Mouse (Mus musculus) frontal cortex, postnatal 36 days (tissue): ENCODE measurements at regions not wholly inside any gene's neighbourhood (a gene's known extent, or its start where the extent isn't known, plus 50 kb on each side); places are given as distances from the start of the nearest gene placed in this dataset.

ENCODE experiments used
- DNase-seq, 2 experiments: peaks; one replicate each; pipeline ENCODE4 v3.0.0; 2022; ENCODE audit warnings: low spot score in 2 of 2

- no peak for DNase-seq
These were observed 1550.2 kb upstream of the Acvr2a start for GRCm38 (mm10) chr2:47263690-47264089.

GRCm38 (mm10) chr2:47265901-47266300 is 1548.0 kb upstream of the Acvr2a start:
- no peak for DNase-seq

GRCm38 (mm10) chr2:47295546-47295945 is 1518.4 kb upstream of the Acvr2a start:
- peak in 1 of 2 experiments; percentile 3 for DNase-seq

DNA sequence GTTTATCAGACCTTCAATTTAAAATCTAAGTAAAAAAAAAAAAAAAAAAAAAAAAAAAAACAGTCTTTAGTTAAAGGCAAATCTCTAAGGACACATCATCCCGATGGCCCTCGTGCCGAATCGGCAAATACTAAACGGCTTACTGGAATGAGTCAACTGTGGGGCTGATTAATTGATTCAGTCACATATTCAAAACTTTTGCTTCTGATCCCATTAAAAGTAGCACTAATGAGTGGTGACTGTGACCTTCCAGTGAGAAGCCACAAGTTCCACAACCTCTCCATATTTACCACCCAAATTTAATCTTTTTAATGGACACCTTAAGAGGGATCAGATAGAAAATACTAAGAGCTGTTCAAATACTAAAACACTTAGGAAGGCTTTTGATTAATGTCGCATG is 1511.9 kb upstream of the Acvr2a start:
- no peak for DNase-seq

DNA sequence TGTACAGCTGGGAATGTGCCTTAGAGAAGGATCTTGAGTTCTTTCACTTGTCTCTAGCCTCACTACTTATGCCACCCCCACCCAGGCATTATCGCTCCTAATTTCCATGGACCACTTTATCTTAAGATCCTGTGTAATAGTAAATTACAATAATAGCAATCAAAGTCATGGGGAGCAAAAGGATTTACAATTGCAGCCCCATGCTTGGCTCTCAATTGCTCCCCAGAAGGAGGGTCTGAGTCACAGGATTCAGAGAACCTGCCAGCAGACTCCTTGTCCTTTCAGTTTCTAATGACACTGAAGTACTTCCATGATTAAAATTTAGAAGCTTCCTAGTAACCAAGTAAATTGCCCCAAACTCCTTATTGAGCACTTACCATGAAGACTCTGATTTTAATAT is 1483.3 kb upstream of the Acvr2a start:
- no peak for DNase-seq

- no peak for DNase-seq
These were observed 1479.3 kb upstream of the Acvr2a start for GRCm38 (mm10) chr2:47334406-47335113.

DNA sequence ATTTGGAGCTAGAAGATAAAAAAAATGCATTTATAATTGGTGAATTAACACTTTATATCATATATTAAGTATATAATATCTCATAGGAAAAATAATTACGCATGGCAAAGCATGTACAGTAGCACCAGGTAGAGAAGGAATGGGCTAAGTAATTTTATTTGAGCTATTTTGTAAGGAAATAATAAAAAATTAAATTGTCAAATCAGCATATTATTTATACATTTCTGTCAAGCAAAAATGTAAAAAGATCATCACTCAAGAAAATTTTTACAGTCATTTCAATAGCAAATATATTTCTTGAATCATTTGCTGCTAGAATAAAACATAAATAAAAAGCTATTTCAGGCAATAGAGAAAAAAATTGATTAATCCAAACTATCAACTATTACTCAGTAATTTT is 1450.4 kb upstream of the Acvr2a start:
- no peak for DNase-seq

GRCm38 (mm10) chr2:47368296-47368695 is 1445.6 kb upstream of the Acvr2a start:
- no peak for DNase-seq
